Mouse (Mus musculus): ENCODE results near the gene Rbfox2.

GRCm38 (mm10) chr15:77122208-77122607 is 184.6 kb downstream of the Rbfox2 start:
- TF ChIP-seq CTCF (IDR thresholded peaks at IDR 0.05; ENCODE audit: low read depth, low read length) (no peak), POLR2A (IDR thresholded peaks at IDR 0.05; ENCODE audit: borderline replicate concordance, low read depth, low read length) (no peak)

All from bone marrow macrophage, adult 2 months (primary cell).